Mouse (Mus musculus) gastrocnemius, adult 2 months (tissue): ENCODE measurements at regions not wholly inside any gene's neighbourhood (a gene's known extent, or its start where the extent isn't known, plus 50 kb on each side); places are given as distances from the start of the nearest gene placed in this dataset.

Experiments used
- DNase-seq: peaks from one replicate; pipeline ENCODE4 v3.0.0; 2022
- H3K27ac ChIP-seq: fragments of 200-600 bp; 2 replicates; pipeline ENCODE4 v1.8.1; 2022; ENCODE audit warnings: mild to moderate bottlenecking
- H3K4me3 ChIP-seq: fragments of 200-600 bp; 2 replicates; pipeline ENCODE4 v1.8.1; 2022; ENCODE audit warnings: mild to moderate bottlenecking, moderate library complexity
- CTCF ChIP-seq: fragments of 200-600 bp; IDR thresholded peaks from 2 replicates; pipeline ENCODE4 v1.8.1; 2022; ENCODE audit warnings: antibody characterized with exemption, mild to moderate bottlenecking, moderate library complexity
- intact Hi-C: fragments of 180-260 bp; cut with DNase I; formaldehyde crosslinking; loops from one replicate; pipeline ENCODE4 v1.15.1; 2025

DNA sequence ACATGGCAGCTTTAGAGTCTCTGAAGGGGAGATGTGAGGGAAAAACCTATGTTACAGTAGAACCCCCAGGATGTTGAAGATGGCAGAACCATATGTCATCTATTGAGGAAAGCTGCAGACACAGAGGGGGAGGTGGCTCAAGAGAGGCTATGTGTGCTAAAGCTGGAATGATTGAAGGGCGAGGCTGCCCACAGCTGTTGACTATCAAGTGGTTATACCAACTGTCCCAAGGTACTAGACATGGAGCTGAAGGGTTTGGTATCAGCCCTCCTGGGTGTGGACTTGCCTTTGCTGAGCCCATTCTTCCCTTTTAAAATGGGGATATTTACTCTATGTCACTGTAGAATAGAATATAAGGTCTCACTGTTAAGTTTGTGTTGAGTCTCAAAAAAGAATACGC, 113.5 kb upstream of the Cadps start:
- no peak overlapping the region for H3K4me3 ChIP-seq
- intact Hi-C loops: no loop called here
- no peak for TF ChIP-seq CTCF
- H3K27ac ChIP-seq: no peak overlapping the region
- no peak for DNase-seq

DNA sequence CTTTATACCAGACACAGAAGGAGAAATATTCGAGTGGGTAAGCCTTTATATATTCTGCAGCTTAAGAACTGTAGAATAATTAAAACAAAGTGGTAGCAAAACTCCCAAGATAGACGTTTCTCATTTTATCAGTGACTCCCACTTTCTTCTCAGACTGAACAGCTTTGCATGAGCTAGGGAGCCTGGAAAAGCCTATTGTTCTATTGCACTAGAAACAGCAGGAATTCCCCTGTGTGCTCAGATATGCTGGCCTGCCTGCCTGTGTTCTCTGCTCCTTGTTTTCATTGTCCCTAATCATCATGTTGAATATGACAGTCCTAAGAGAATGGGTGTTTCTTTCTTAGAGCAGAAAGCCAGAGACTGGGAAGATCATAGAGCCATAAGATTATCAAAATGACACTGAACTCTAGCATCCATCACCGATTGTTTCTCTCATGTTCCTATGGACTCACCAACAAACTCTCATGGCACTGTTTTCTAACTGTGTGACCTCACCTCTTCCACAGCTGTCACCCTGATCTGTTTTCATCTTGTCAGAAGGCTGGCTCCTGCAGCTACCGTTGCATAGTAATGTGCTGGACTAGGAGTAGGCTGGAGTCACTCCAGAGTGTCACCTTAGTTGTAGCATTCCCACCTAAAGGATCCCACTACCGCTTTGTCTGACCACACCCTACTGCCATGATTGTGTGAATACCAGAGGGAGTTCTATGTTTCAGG, 108.9 kb upstream of the Cadps start:
- no peak overlapping the region for H3K27ac ChIP-seq
- no peak for TF ChIP-seq CTCF
- no peak overlapping the region for H3K4me3 ChIP-seq
- no peak for DNase-seq
- intact Hi-C loops: no loop called here

DNA sequence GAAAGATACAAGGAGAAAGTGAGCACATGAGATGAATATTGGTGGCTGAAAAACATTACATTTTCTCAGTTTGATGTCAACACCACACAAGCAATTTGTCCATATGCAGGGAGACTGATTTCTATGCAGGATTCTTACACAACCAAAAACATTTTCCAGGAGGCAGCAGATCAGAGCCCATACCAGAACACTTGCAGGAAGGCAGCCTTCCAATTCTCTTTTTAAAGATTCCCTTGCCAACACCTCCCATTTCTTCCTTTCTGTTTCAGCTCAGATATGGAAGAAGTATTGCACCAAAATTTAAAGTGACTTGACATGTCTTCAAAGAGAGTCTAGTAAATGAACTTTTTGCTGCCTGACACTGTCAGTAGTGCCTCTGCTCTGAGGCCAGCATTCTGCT, 100.7 kb upstream of the Cadps start:
- no peak for DNase-seq
- intact Hi-C loops: no loop called here
- Histone ChIP-seq H3K27ac (no peak overlapping the region), H3K4me3 (no peak overlapping the region)
- no peak for TF ChIP-seq CTCF

DNA sequence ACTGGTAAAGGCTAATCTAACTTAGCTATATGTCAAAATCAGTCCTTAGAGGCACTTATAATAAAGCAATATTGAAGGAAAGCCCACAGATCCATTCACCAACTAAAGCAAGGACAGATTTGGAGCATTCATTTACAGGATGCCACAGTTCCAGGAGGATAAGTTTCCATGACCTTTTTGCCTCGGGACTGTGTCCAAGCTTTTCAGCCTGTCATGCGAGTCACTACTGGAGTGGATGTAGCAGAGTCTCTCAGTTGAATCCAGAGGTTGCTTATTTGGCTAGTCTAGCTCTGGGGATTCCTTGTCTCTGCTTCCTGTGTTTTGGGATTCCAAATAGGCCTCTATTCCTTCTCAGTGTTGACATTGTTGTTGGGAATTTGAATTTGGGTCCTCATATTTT, 92.6 kb upstream of the Cadps start:
- DNase-seq: no peak
- no peak for TF ChIP-seq CTCF
- Histone ChIP-seq H3K27ac (no peak overlapping the region), H3K4me3 (no peak overlapping the region)
- intact Hi-C loops: no loop called here

DNA sequence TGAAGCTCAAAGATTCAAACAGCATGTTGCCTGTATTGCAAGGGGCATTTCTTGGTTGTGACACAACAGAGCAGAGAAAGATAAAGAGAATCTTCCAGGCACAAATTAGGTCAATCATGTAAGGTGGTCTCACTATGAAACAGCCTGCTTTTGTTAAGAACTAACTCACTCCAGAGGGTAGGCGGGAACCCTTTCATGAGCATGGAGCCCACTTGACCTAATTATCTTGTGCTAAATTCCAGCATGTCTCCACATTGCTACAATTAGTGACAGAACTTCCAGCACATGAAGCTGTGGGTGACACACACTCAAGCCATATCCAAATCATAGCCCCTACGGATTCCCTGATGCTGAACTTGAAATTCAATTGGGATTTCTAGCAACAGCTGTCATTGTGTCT, 91.1 kb upstream of the Cadps start:
- no peak for TF ChIP-seq CTCF
- H3K27ac ChIP-seq: no peak overlapping the region
- no peak overlapping the region for H3K4me3 ChIP-seq
- no peak for DNase-seq
- intact Hi-C loops: no loop called here

DNA sequence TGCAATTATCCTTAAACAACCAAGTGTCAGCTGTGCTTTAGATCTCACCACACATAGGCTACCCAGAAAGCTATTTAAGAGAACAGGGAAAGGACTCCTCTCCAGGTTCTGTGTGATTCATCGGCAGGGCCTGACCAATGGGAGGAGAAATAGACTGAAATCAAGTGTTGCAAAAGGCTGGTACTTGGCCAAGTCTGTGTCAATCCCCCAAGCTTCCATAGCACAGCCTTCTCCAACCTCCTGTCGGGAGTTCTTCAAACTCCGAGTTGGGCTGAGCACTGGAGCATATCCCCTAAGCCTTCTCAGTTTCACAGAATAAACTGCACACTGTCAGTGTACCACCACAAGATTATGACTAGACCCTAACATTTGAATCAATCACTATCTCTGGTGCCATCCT, 90.5 kb upstream of the Cadps start:
- no peak for TF ChIP-seq CTCF
- intact Hi-C loops: no loop called here
- DNase-seq: no peak
- no peak overlapping the region for H3K4me3 ChIP-seq
- H3K27ac ChIP-seq: no peak overlapping the region

DNA sequence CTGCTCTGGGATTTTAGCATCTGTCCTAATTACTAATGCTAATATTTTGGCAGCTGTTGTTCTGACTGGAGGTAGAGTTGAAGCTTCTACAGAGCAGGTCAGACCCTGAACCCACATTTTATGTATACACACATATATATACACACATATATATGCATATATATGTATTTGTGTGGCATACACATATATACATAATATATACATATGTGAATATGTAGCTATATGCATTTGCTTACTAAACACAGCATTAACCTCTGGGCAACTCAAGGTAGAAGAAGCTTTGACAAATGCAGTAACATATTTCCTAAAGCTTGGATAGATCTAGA, 54.4 kb upstream of the Cadps start:
- no peak for DNase-seq
- intact Hi-C loops: no loop called here
- Histone ChIP-seq H3K4me3 (no peak overlapping the region), H3K27ac (no peak overlapping the region)
- TF ChIP-seq CTCF: no peak

DNA sequence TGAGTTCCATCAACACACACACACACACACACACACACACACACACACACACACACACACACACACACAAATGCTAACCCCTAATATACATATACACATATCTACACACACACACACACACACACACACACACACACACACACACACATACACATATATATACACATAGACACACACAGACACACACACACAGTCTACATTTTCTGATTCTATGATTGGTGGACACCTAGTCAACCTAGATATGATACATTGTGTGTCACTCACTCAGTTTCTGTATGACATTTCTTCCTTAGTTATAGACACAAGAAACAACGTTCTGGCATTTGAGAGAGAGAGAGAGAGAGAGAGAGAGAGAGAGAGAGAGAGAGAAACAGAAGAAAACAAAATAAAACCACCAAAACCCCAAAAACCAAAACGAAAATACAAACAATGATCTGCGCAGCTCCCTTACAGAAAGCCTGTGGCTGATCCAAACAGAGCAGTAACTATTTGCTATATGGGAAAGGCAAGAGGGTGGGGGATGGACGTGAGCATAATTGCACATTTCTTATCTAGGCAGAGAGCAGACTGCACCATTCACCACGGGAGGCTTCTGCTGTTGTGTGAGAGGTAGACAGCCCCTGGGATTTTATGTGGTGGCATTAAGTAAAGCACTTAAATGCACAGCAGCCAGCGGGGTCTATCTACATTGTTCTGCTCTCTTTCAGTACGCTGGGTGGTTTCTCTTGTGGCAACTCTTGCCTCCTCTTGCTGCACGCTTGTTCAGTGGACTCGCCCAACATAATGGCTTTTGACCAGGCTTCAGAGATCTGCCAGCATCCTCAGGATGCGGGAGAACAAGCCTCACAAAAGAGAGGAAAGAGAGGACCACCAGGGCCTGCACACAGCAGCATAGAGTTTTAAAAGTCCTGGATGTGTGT, 53.8 kb upstream of the Cadps start:
- Histone ChIP-seq H3K27ac (no peak overlapping the region), H3K4me3 (no peak overlapping the region)
- TF ChIP-seq CTCF: no peak
- intact Hi-C loops: no loop called here
- DNase-seq: no peak
